Mouse (Mus musculus): ENCODE results near the gene Ppil4. TPM values are rescaled to one million over a fixed set of nuclear protein-coding genes. Genes with fewer than 3 reads are reported as not detected.

The Ppil4 gene
- polyA plus RNA-seq, 1 experiment from 2014 or later, result 49.6 TPM

GRCm38 (mm10) chr10:7861259-7861936 is 68.7 kb downstream of the Ppil4 start:
- no peak for ATAC-seq (replicated peaks; ENCODE audit: low FRiP score)
- Histone ChIP-seq H3K4me2 (ENCODE audit: low read depth, low read length, severe bottlenecking) (no peak overlapping the region), H3K27ac (ENCODE audit: low read depth, low read length) (no peak overlapping the region), H3K4me3 (ENCODE audit: low read depth, low read length) (no peak overlapping the region), H3K4me1 (replicated peaks; ENCODE audit: control insufficient read depth, insufficient read depth, low read length) (no peaks in the 10 kb centered on the region), H3K9me3 (ENCODE audit: control insufficient read depth, low read length) (no peaks in the 10 kb centered on the region), H3K27me3 (ENCODE audit: control insufficient read depth, insufficient read depth, low read length) (no peaks in the 10 kb centered on the region), H3K36me3 (ENCODE audit: control insufficient read depth, insufficient read depth, low read length) (no peaks in the 10 kb centered on the region), H3K9ac (ENCODE audit: low read length) (no peak overlapping the region)
- WGBS, result 88% methylated on average over 14 of the region's 14 CpGs
- peak; percentile 26 for DNase-seq (ENCODE audit: low spot score)

GRCm38 (mm10) chr10:7861937-7862657 is 69.4 kb downstream of the Ppil4 start:
- H3K4me1 ChIP-seq (replicated peaks; ENCODE audit: control insufficient read depth, insufficient read depth, low read length), result 0 out of 2 replicates have a peak, but pooled peaks cover under 1% of the 10 kb centered on the region
- ATAC-seq (replicated peaks; ENCODE audit: low FRiP score), result no peak
- WGBS, result 93% methylated on average over 24 of the region's 25 CpGs
- H3K9ac ChIP-seq (ENCODE audit: low read length), result no peak overlapping the region
- H3K27me3 ChIP-seq (ENCODE audit: control insufficient read depth, insufficient read depth, low read length), result 0 out of 2 replicates have a peak, but pooled peaks cover 2% of the 10 kb centered on the region
- no peak overlapping the region for H3K4me2 ChIP-seq (ENCODE audit: low read depth, low read length, severe bottlenecking)
- H3K4me3 ChIP-seq (ENCODE audit: low read depth, low read length), result no peak overlapping the region
- no peaks in the 10 kb centered on the region for H3K9me3 ChIP-seq (ENCODE audit: control insufficient read depth, low read length)
- H3K27ac ChIP-seq (ENCODE audit: low read depth, low read length), result no peak overlapping the region
- H3K36me3 ChIP-seq (ENCODE audit: control insufficient read depth, insufficient read depth, low read length), result no peaks in the 10 kb centered on the region
- DNase-seq (ENCODE audit: low spot score), result peak; percentile 43

GRCm38 (mm10) chr10:7863411-7863810 is 70.7 kb downstream of the Ppil4 start:
- no peak for DNase-seq (ENCODE audit: low spot score)
- Histone ChIP-seq H3K4me1 (replicated peaks; ENCODE audit: control insufficient read depth, insufficient read depth, low read length) (peaks cover 5% of the 10 kb centered on the region; the same call in 1 of the 2 replicates), H3K4me2 (ENCODE audit: low read depth, low read length, severe bottlenecking) (no peak overlapping the region), H3K36me3 (ENCODE audit: control insufficient read depth, insufficient read depth, low read length) (no peaks in the 10 kb centered on the region), H3K27ac (ENCODE audit: low read depth, low read length) (no peak overlapping the region), H3K9ac (ENCODE audit: low read length) (no peak overlapping the region), H3K4me3 (ENCODE audit: low read depth, low read length) (no peak overlapping the region), H3K9me3 (ENCODE audit: control insufficient read depth, low read length) (no peaks in the 10 kb centered on the region), H3K27me3 (ENCODE audit: control insufficient read depth, insufficient read depth, low read length) (peaks cover 10% of the 10 kb centered on the region; the same call in 1 of the 2 replicates)
- WGBS, result 92% methylated on average over 6 of the region's 6 CpGs
- ATAC-seq (replicated peaks; ENCODE audit: low FRiP score), result no peak

- Histone ChIP-seq H3K4me2 (ENCODE audit: low read depth, low read length, severe bottlenecking) (no peak overlapping the region), H3K4me3 (ENCODE audit: low read depth, low read length) (no peak overlapping the region), H3K27me3 (ENCODE audit: control insufficient read depth, insufficient read depth, low read length) (peaks cover 10% of the 10 kb centered on the region; the same call in 1 of the 2 replicates), H3K36me3 (ENCODE audit: control insufficient read depth, insufficient read depth, low read length) (no peaks in the 10 kb centered on the region), H3K9ac (ENCODE audit: low read length) (no peak overlapping the region), H3K9me3 (ENCODE audit: control insufficient read depth, low read length) (no peaks in the 10 kb centered on the region), H3K4me1 (replicated peaks; ENCODE audit: control insufficient read depth, insufficient read depth, low read length) (peaks cover 5% of the 10 kb centered on the region; the same call in 1 of the 2 replicates), H3K27ac (ENCODE audit: low read depth, low read length) (no peak overlapping the region)
- ATAC-seq (replicated peaks; ENCODE audit: low FRiP score), result no peak
- DNase-seq (ENCODE audit: low spot score), result peak; percentile 42
- 78% methylated on average over 6 of the region's 6 CpGs for WGBS
Measured at GRCm38 (mm10) chr10:7864184-7864583, 71.5 kb downstream of the Ppil4 start.

GRCm38 (mm10) chr10:7864806-7865205 is 72.1 kb downstream of the Ppil4 start:
- H3K4me3 ChIP-seq (ENCODE audit: low read depth, low read length), result no peak overlapping the region
- no peak overlapping the region for H3K9ac ChIP-seq (ENCODE audit: low read length)
- WGBS, result 86% methylated on average over 3 of the region's 3 CpGs
- DNase-seq (ENCODE audit: low spot score) (no peak), ATAC-seq (replicated peaks; ENCODE audit: low FRiP score) (no peak)
- no peak overlapping the region for H3K4me2 ChIP-seq (ENCODE audit: low read depth, low read length, severe bottlenecking)
- no peak overlapping the region for H3K27ac ChIP-seq (ENCODE audit: low read depth, low read length)
- no peaks in the 10 kb centered on the region for H3K36me3 ChIP-seq (ENCODE audit: control insufficient read depth, insufficient read depth, low read length)
- H3K4me1 ChIP-seq (replicated peaks; ENCODE audit: control insufficient read depth, insufficient read depth, low read length), result peaks cover 5% of the 10 kb centered on the region; the same call in 1 of the 2 replicates
- H3K27me3 ChIP-seq (ENCODE audit: control insufficient read depth, insufficient read depth, low read length), result peaks cover 10% of the 10 kb centered on the region; the same call in 1 of the 2 replicates
- H3K9me3 ChIP-seq (ENCODE audit: control insufficient read depth, low read length), result no peaks in the 10 kb centered on the region

GRCm38 (mm10) chr10:7866762-7867665 is 74.3 kb downstream of the Ppil4 start:
- peak; percentile 59 for DNase-seq (ENCODE audit: low spot score)
- Histone ChIP-seq H3K9me3 (ENCODE audit: control insufficient read depth, low read length) (no peaks in the 10 kb centered on the region), H3K4me1 (replicated peaks; ENCODE audit: control insufficient read depth, insufficient read depth, low read length) (peaks cover 5% of the 10 kb centered on the region; the same call in 1 of the 2 replicates), H3K36me3 (ENCODE audit: control insufficient read depth, insufficient read depth, low read length) (no peaks in the 10 kb centered on the region), H3K9ac (ENCODE audit: low read length) (peak overlapping the region; percentile 59; the same call in 1 of the 2 replicates), H3K4me3 (ENCODE audit: low read depth, low read length) (peak overlapping the region; percentile 35), H3K27ac (ENCODE audit: low read depth, low read length) (no peak overlapping the region), H3K27me3 (ENCODE audit: control insufficient read depth, insufficient read depth, low read length) (peaks cover 10% of the 10 kb centered on the region; the same call in 1 of the 2 replicates), H3K4me2 (ENCODE audit: low read depth, low read length, severe bottlenecking) (peak overlapping the region; percentile 69)
- 16% methylated on average over 50 of the region's 50 CpGs for WGBS
- ATAC-seq (replicated peaks; ENCODE audit: low FRiP score), result no peak; the same call in 1 of the 2 replicates

GRCm38 (mm10) chr10:7867666-7868030 is 75.0 kb downstream of the Ppil4 start:
- ATAC-seq (replicated peaks; ENCODE audit: low FRiP score) (no peak; the same call in 1 of the 2 replicates), DNase-seq (ENCODE audit: low spot score) (peak; percentile 53)
- H3K4me1 ChIP-seq (replicated peaks; ENCODE audit: control insufficient read depth, insufficient read depth, low read length), result peaks cover 5% of the 10 kb centered on the region; the same call in 1 of the 2 replicates
- H3K27me3 ChIP-seq (ENCODE audit: control insufficient read depth, insufficient read depth, low read length), result peaks cover 10% of the 10 kb centered on the region; the same call in 1 of the 2 replicates
- H3K36me3 ChIP-seq (ENCODE audit: control insufficient read depth, insufficient read depth, low read length), result no peaks in the 10 kb centered on the region
- H3K4me3 ChIP-seq (ENCODE audit: low read depth, low read length), result peak overlapping the region; percentile 35
- no peak overlapping the region for H3K27ac ChIP-seq (ENCODE audit: low read depth, low read length)
- H3K9ac ChIP-seq (ENCODE audit: low read length), result peak overlapping the region; percentile 59; the same call in 1 of the 2 replicates
- H3K4me2 ChIP-seq (ENCODE audit: low read depth, low read length, severe bottlenecking), result peak overlapping the region; percentile 69
- no peaks in the 10 kb centered on the region for H3K9me3 ChIP-seq (ENCODE audit: control insufficient read depth, low read length)
- 21% methylated on average over 21 of the region's 21 CpGs for WGBS

- Histone ChIP-seq H3K4me3 (ENCODE audit: low read depth, low read length) (no peak overlapping the region), H3K36me3 (ENCODE audit: control insufficient read depth, insufficient read depth, low read length) (no peaks in the 10 kb centered on the region), H3K9me3 (ENCODE audit: control insufficient read depth, low read length) (no peaks in the 10 kb centered on the region), H3K9ac (ENCODE audit: low read length) (no peak overlapping the region), H3K27ac (ENCODE audit: low read depth, low read length) (no peak overlapping the region), H3K4me1 (replicated peaks; ENCODE audit: control insufficient read depth, insufficient read depth, low read length) (peaks cover 5% of the 10 kb centered on the region; the same call in 1 of the 2 replicates), H3K27me3 (ENCODE audit: control insufficient read depth, insufficient read depth, low read length) (peaks cover 10% of the 10 kb centered on the region; the same call in 1 of the 2 replicates), H3K4me2 (ENCODE audit: low read depth, low read length, severe bottlenecking) (no peak overlapping the region)
- 40% methylated on average over 8 of the region's 8 CpGs for WGBS
- ATAC-seq (replicated peaks; ENCODE audit: low FRiP score) (0 out of 2 replicates have a peak, but pooled peaks have one; percentile 5), DNase-seq (ENCODE audit: low spot score) (peak; percentile 43)
Measured at GRCm38 (mm10) chr10:7869746-7870145, 77.1 kb downstream of the Ppil4 start.
